Mouse (Mus musculus): ENCODE results near the gene Tuba1c. TPM values are rescaled to one million over a fixed set of nuclear protein-coding genes. Genes with fewer than 3 reads are reported as not detected.

Gene Tuba1c
- polyA plus RNA-seq, 1 experiment from 2014 or later: 133 TPM

DNA sequence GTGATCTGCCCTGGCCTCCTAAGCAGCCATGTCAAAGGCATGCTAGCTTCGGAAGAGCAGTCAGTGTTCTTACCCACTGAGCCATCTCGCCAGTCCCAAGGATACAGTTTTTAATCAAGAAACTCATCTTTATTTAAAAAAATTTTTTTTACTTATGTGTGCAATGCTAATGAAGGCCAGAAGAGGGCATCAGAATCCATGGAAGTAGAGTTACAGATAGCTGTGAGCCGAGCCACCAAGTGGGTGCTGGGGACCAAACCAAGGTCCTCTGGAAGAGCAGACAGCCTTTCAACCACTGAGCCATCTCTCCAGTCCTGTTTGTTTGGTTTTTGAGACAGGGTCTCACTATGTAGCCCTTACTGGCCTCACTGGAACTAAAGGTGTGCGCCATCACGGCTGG lies 26.1 kb upstream of the Tuba1c start:
- no peak for DNase-seq (ENCODE audit: low spot score)
- no peak overlapping the region for H3K9ac ChIP-seq (ENCODE audit: low read depth, low read length)
- H3K9me3 ChIP-seq (ENCODE audit: control insufficient read depth, low read length): peaks cover 3% of the 10 kb centered on the region; the same call in 1 of the 2 replicates
- H3K27ac ChIP-seq (replicated peaks; ENCODE audit: low read depth, low read length): no peak overlapping the region
- H3K36me3 ChIP-seq (ENCODE audit: control insufficient read depth, insufficient read depth, low read length): no peaks in the 10 kb centered on the region
- no peak for ATAC-seq (ENCODE audit: low read depth)
- no peak overlapping the region for H3K4me2 ChIP-seq (ENCODE audit: low read depth, low read length)
- no peak overlapping the region for H3K4me3 ChIP-seq (ENCODE audit: low read depth, low read length)
- H3K4me1 ChIP-seq (ENCODE audit: control insufficient read depth, insufficient read depth, low read length): peaks cover 12% of the 10 kb centered on the region
- no peaks in the 10 kb centered on the region for H3K27me3 ChIP-seq (replicated peaks; ENCODE audit: control insufficient read depth, insufficient read depth, low read length)
- WGBS: 92% methylated on average over 5 of the region's 5 CpGs

DNA sequence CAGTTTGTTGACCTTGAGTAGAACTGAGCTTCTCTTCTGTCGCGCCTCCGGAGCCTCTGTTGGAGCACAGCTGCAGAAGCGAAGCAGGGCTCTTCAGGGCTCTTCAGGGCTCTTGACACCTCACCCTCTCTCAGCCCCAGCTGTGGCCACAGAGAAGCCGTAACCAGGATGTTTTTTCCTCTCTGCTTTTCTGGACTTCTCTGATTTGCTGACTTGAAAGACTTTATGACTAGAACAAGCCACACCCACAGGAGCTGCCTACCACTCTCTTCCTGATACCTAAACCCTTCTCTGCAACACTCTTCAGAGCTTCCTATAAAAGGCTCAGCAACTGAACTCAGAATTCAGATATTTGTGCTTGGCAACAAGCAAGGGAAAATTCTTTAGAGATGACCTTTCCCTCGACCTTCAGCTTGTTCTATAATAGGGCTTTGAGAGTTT lies 20.9 kb upstream of the Tuba1c start:
- WGBS: 66% methylated on average over 6 of the region's 6 CpGs
- DNase-seq (ENCODE audit: low spot score) (no peak), ATAC-seq (ENCODE audit: low read depth) (no peak)

DNA sequence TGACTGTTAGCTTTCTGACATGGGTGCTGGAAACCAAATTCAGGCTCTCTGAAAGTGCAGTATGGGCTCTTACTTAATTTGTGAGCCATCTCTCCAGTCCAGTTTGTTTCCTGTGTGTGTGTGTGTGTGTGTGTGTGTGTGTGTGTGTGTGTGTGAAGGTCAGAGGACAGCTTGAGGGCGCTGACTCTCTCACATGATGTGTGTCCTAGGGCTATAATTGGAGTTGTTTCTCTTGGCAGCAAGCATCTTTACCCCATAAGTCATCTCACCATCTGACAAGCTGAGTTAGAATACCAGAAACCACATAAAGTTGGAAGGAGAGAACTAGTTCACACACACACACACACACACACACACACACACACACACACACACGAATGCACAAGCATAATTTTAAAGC lies 18.8 kb upstream of the Tuba1c start:
- Histone ChIP-seq H3K27ac (replicated peaks; ENCODE audit: low read depth, low read length) (no peak overlapping the region), H3K4me2 (ENCODE audit: low read depth, low read length) (no peak overlapping the region), H3K36me3 (ENCODE audit: control insufficient read depth, insufficient read depth, low read length) (no peaks in the 10 kb centered on the region), H3K9me3 (ENCODE audit: control insufficient read depth, low read length) (no peaks in the 10 kb centered on the region), H3K9ac (ENCODE audit: low read depth, low read length) (no peak overlapping the region), H3K4me3 (ENCODE audit: low read depth, low read length) (no peak overlapping the region), H3K27me3 (replicated peaks; ENCODE audit: control insufficient read depth, insufficient read depth, low read length) (no peaks in the 10 kb centered on the region), H3K4me1 (ENCODE audit: control insufficient read depth, insufficient read depth, low read length) (no peaks in the 10 kb centered on the region)
- ATAC-seq (ENCODE audit: low read depth): no peak
- no peak for DNase-seq (ENCODE audit: low spot score)
- 78% methylated on average over 2 of the region's 2 CpGs for WGBS

More for the DNA sequence above, 20.9 kb upstream of the Tuba1c start:
- Histone ChIP-seq H3K4me3 (ENCODE audit: low read depth, low read length) (no peak overlapping the region), H3K27ac (replicated peaks; ENCODE audit: low read depth, low read length) (no peak overlapping the region), H3K36me3 (ENCODE audit: control insufficient read depth, insufficient read depth, low read length) (no peaks in the 10 kb centered on the region), H3K4me2 (ENCODE audit: low read depth, low read length) (no peak overlapping the region), H3K9ac (ENCODE audit: low read depth, low read length) (no peak overlapping the region), H3K9me3 (ENCODE audit: control insufficient read depth, low read length) (peaks cover under 1% of the 10 kb centered on the region; the same call in 1 of the 2 replicates), H3K4me1 (ENCODE audit: control insufficient read depth, insufficient read depth, low read length) (no peaks in the 10 kb centered on the region), H3K27me3 (replicated peaks; ENCODE audit: control insufficient read depth, insufficient read depth, low read length) (no peaks in the 10 kb centered on the region)

DNA sequence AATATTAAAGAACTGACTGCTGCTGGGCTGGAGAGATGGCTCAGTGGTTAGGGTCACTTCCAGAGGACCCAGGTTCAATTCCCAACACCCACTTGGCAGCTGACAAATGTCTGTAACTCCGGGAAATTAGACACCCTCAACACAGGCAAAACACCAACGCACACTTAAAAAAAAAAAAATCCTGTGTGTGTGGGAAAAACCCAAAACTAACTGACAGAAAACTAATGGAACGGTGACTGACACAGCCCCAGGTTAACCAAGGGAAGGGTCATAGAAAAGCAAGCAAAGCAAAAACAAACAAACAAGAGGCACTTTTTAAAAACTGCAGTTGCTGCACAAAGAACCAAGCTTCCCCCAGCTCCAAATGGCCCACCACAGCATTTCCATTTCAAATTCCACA lies 17.7 kb upstream of the Tuba1c start:
- no peaks in the 10 kb centered on the region for H3K9me3 ChIP-seq (ENCODE audit: control insufficient read depth, low read length)
- no peak overlapping the region for H3K4me2 ChIP-seq (ENCODE audit: low read depth, low read length)
- no peak overlapping the region for H3K9ac ChIP-seq (ENCODE audit: low read depth, low read length)
- DNase-seq (ENCODE audit: low spot score): no peak
- H3K4me1 ChIP-seq (ENCODE audit: control insufficient read depth, insufficient read depth, low read length): no peaks in the 10 kb centered on the region
- H3K27ac ChIP-seq (replicated peaks; ENCODE audit: low read depth, low read length): peak overlapping the region; percentile 59
- no peak for ATAC-seq (ENCODE audit: low read depth)
- WGBS: 52% methylated on average over 3 of the region's 3 CpGs
- H3K27me3 ChIP-seq (replicated peaks; ENCODE audit: control insufficient read depth, insufficient read depth, low read length): no peaks in the 10 kb centered on the region
- no peaks in the 10 kb centered on the region for H3K36me3 ChIP-seq (ENCODE audit: control insufficient read depth, insufficient read depth, low read length)
- no peak overlapping the region for H3K4me3 ChIP-seq (ENCODE audit: low read depth, low read length)

DNA sequence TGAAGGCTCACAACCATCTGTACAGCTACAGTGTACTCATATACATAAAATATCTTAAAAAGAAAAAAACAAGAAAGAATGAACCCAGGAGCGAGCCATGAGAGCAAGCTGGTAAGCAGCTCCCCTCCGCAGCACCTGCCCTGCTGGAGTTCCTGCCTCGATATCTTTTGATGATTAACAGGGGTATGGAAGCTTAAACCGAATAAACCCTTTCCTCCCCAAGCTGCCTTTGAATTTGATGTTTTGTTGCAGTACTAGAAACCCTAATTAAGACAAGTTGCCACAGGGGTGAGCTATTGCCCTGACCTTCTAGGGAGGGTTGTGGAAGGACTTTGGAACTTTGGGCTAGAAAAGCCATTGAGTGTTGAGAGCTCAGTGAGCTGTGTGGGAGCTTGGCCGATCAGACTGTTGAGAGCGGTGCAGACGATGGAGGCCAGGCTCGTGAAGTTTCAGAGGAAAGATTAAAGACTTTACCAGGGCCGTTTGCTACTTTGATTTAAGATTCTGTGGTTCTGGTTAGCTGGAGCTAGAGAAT lies 15.1 kb upstream of the Tuba1c start:
- 57% methylated on average over 9 of the region's 9 CpGs for WGBS
- Histone ChIP-seq H3K9ac (ENCODE audit: low read depth, low read length) (no peak overlapping the region), H3K4me2 (ENCODE audit: low read depth, low read length) (no peak overlapping the region), H3K4me1 (ENCODE audit: control insufficient read depth, insufficient read depth, low read length) (peaks cover 19% of the 10 kb centered on the region), H3K4me3 (ENCODE audit: low read depth, low read length) (no peak overlapping the region), H3K36me3 (ENCODE audit: control insufficient read depth, insufficient read depth, low read length) (no peaks in the 10 kb centered on the region), H3K27ac (replicated peaks; ENCODE audit: low read depth, low read length) (no peak overlapping the region), H3K27me3 (replicated peaks; ENCODE audit: control insufficient read depth, insufficient read depth, low read length) (no peaks in the 10 kb centered on the region), H3K9me3 (ENCODE audit: control insufficient read depth, low read length) (no peaks in the 10 kb centered on the region)
- ATAC-seq (ENCODE audit: low read depth) (no peak), DNase-seq (ENCODE audit: low spot score) (no peak)

DNA sequence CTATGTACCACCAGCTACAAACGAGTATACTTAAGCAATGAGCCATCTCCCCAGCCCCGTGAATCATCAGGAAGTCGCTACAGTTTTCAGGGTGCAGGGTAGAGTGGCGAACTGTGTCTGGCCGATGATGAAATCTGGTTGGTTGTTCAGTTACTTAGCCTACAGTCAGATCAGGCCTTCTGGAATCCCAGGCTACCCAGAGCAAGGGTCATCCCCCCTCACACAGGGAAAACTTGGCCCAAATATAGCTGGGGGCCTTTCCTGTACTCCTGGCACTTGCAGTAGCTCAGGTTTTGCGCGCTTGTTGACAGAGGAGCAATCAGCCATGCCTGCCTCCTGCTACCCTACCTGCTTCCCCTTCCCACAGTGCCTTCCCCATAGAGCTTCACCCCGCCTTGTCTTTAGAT lies 12.3 kb upstream of the Tuba1c start:
- Histone ChIP-seq H3K36me3 (ENCODE audit: control insufficient read depth, insufficient read depth, low read length) (no peaks in the 10 kb centered on the region), H3K9ac (ENCODE audit: low read depth, low read length) (0 out of 2 replicates have a peak overlapping the region, but pooled peaks have one; percentile 16), H3K9me3 (ENCODE audit: control insufficient read depth, low read length) (no peaks in the 10 kb centered on the region), H3K27me3 (replicated peaks; ENCODE audit: control insufficient read depth, insufficient read depth, low read length) (no peaks in the 10 kb centered on the region), H3K4me2 (ENCODE audit: low read depth, low read length) (peak overlapping the region; percentile 5; the same call in 1 of the 2 replicates), H3K4me3 (ENCODE audit: low read depth, low read length) (no peak overlapping the region), H3K4me1 (ENCODE audit: control insufficient read depth, insufficient read depth, low read length) (peaks cover 19% of the 10 kb centered on the region), H3K27ac (replicated peaks; ENCODE audit: low read depth, low read length) (peak overlapping the region; percentile 83)
- 68% methylated on average over 8 of the region's 8 CpGs for WGBS
- DNase-seq (ENCODE audit: low spot score): no peak
- ATAC-seq (ENCODE audit: low read depth): no peak

DNA sequence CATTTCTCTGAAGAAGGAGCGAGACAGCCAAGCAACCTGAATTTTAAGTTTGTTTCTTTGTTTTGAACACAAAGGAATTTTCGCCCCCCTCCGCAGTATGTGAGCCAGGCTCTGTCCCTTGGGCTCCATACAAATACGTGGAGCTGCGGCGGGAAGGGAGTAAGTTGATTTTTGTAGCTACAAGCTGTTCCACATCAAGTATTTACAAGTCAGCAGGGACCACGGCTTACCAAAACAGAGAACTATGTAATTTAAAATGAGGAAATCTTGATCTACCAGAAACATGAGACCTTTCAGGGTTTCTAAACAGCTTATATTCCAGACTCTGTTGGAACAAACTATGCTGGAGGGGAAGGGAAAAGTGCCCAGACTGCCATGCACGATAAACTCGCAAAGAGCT lies 11.7 kb upstream of the Tuba1c start:
- peak; percentile 88 for DNase-seq (ENCODE audit: low spot score)
- Histone ChIP-seq H3K4me2 (ENCODE audit: low read depth, low read length) (peak overlapping the region; percentile 5; the same call in 1 of the 2 replicates), H3K27ac (replicated peaks; ENCODE audit: low read depth, low read length) (peak overlapping the region; percentile 83), H3K4me1 (ENCODE audit: control insufficient read depth, insufficient read depth, low read length) (peaks cover 19% of the 10 kb centered on the region), H3K9me3 (ENCODE audit: control insufficient read depth, low read length) (no peaks in the 10 kb centered on the region), H3K36me3 (ENCODE audit: control insufficient read depth, insufficient read depth, low read length) (no peaks in the 10 kb centered on the region), H3K9ac (ENCODE audit: low read depth, low read length) (no peak overlapping the region), H3K27me3 (replicated peaks; ENCODE audit: control insufficient read depth, insufficient read depth, low read length) (no peaks in the 10 kb centered on the region), H3K4me3 (ENCODE audit: low read depth, low read length) (no peak overlapping the region)
- WGBS: 24% methylated on average over 9 of the region's 9 CpGs
- peak; percentile 86 for ATAC-seq (ENCODE audit: low read depth)

DNA sequence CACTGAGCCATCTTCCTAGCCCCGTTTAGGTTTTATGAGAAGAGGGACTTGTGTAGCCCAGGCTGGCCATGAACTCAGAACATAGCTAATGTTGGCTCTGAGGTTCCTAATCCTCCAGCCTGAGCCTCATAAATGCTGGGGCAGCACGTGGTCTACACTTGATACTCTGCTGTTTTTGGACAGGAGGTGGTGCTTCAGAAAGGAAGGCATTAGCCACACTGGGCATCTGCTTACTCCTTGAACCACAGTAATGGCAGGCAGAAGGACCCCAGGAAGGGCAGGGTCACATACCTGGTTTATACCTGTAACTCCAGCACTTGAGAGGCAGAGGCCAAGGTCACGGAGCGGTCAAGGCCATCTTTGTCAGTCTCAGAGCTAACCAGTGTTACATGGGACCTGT lies 11.1 kb upstream of the Tuba1c start:
- ATAC-seq (ENCODE audit: low read depth): no peak
- Histone ChIP-seq H3K36me3 (ENCODE audit: control insufficient read depth, insufficient read depth, low read length) (no peaks in the 10 kb centered on the region), H3K27ac (replicated peaks; ENCODE audit: low read depth, low read length) (peak overlapping the region; percentile 83), H3K4me3 (ENCODE audit: low read depth, low read length) (no peak overlapping the region), H3K9ac (ENCODE audit: low read depth, low read length) (0 out of 2 replicates have a peak overlapping the region, but pooled peaks have one; percentile 10), H3K4me1 (ENCODE audit: control insufficient read depth, insufficient read depth, low read length) (peaks cover 19% of the 10 kb centered on the region), H3K9me3 (ENCODE audit: control insufficient read depth, low read length) (no peaks in the 10 kb centered on the region), H3K4me2 (ENCODE audit: low read depth, low read length) (no peak overlapping the region), H3K27me3 (replicated peaks; ENCODE audit: control insufficient read depth, insufficient read depth, low read length) (no peaks in the 10 kb centered on the region)
- no peak for DNase-seq (ENCODE audit: low spot score)
- 68% methylated on average over 4 of the region's 4 CpGs for WGBS

DNA sequence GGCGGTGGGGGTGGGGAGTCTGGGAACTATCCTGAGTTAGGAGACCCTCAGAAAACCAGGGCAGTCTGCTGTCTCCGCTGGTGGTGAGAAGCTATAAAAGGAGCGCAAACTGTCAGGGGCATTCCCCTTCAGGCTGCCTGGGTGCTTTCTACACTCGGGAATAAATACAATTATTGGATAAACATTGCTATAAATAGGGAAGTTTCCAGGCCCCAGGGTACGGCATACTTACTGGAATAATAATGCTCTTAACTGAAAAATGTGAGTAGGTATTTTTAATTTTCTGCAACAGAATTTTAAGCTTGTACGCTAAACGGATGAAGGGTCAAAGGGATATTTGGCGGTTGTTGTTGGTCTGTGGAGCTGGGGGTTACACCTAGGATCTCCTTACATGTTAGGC lies 10.3 kb upstream of the Tuba1c start:
- ATAC-seq (ENCODE audit: low read depth): no peak
- no peaks in the 10 kb centered on the region for H3K27me3 ChIP-seq (replicated peaks; ENCODE audit: control insufficient read depth, insufficient read depth, low read length)
- H3K27ac ChIP-seq (replicated peaks; ENCODE audit: low read depth, low read length): peak overlapping the region; percentile 83
- H3K4me2 ChIP-seq (ENCODE audit: low read depth, low read length): peak overlapping the region; percentile 24
- H3K4me1 ChIP-seq (ENCODE audit: control insufficient read depth, insufficient read depth, low read length): peaks cover 19% of the 10 kb centered on the region
- H3K9ac ChIP-seq (ENCODE audit: low read depth, low read length): peak overlapping the region; percentile 10; the same call in 1 of the 2 replicates
- no peaks in the 10 kb centered on the region for H3K9me3 ChIP-seq (ENCODE audit: control insufficient read depth, low read length)
- WGBS: 39% methylated on average over 8 of the region's 8 CpGs
- no peaks in the 10 kb centered on the region for H3K36me3 ChIP-seq (ENCODE audit: control insufficient read depth, insufficient read depth, low read length)
- DNase-seq (ENCODE audit: low spot score): peak; percentile 49
- H3K4me3 ChIP-seq (ENCODE audit: low read depth, low read length): no peak overlapping the region
